Mouse (Mus musculus) ovary, postnatal 36 days (tissue): ENCODE data around the gene Nfatc3.
A peak's percentile ranks its signal among the peaks of the same experiment; 100 is the strongest.
"Not testable (repeated sequence)": the region's sequence is repeated elsewhere in the genome, so short reads cannot be mapped to it uniquely, and the experiment has no call there.

Experiments
- DNase-seq: peaks from one replicate; pipeline ENCODE4 v3.0.0; 2022; ENCODE audit warnings: low spot score, mixed read lengths

Gene Nfatc3

GRCm38 (mm10) chr8:106058731-106059612 lies at the start of gene Nfatc3:
Nfatc3 (plus strand) TSS chr8:106058840.
- DNase-seq: peak; percentile 96

- DNase-seq: peak; percentile 90
Measured at GRCm38 (mm10) chr8:106010748-106011642, 47.6 kb upstream of the Nfatc3 start.

- DNase-seq: no peak
Measured at GRCm38 (mm10) chr8:106011643-106011986, 47.0 kb upstream of the Nfatc3 start, which contains the start of gene Ddx28. Ddx28 (minus strand) TSS chr8:106011882.

GRCm38 (mm10) chr8:106012203-106012602 lies 46.4 kb upstream of the Nfatc3 start:
- DNase-seq: not testable (repeated sequence)

GRCm38 (mm10) chr8:106016284-106016683 lies 42.4 kb upstream of the Nfatc3 start:
- DNase-seq: no peak

- no peak for DNase-seq
Measured at GRCm38 (mm10) chr8:106017130-106017529, 41.5 kb upstream of the Nfatc3 start.

- DNase-seq: no peak
Measured at GRCm38 (mm10) chr8:106018039-106018438, 40.6 kb upstream of the Nfatc3 start.

GRCm38 (mm10) chr8:106022483-106022882 lies 36.2 kb upstream of the Nfatc3 start:
- peak; percentile 50 for DNase-seq

GRCm38 (mm10) chr8:106038721-106039120 lies 19.9 kb upstream of the Nfatc3 start:
- no peak for DNase-seq

- no peak for DNase-seq
Measured at GRCm38 (mm10) chr8:106039605-106040004, 19.0 kb upstream of the Nfatc3 start.

- DNase-seq: no peak
Measured at GRCm38 (mm10) chr8:106040218-106040617, 18.4 kb upstream of the Nfatc3 start.

GRCm38 (mm10) chr8:106043055-106043454 lies 15.6 kb upstream of the Nfatc3 start:
- no peak for DNase-seq

- no peak for DNase-seq
Measured at GRCm38 (mm10) chr8:106044151-106044550, 14.5 kb upstream of the Nfatc3 start.

- no peak for DNase-seq
Measured at GRCm38 (mm10) chr8:106046872-106047559, 11.6 kb upstream of the Nfatc3 start.

- no peak for DNase-seq
Measured at GRCm38 (mm10) chr8:106047854-106048630, 10.6 kb upstream of the Nfatc3 start.

- no peak for DNase-seq
Measured at GRCm38 (mm10) chr8:106049840-106050239, 8.8 kb upstream of the Nfatc3 start.

GRCm38 (mm10) chr8:106051068-106051467 lies 7.6 kb upstream of the Nfatc3 start:
- DNase-seq: no peak

- DNase-seq: no peak
Measured at GRCm38 (mm10) chr8:106052510-106053089, 6.0 kb upstream of the Nfatc3 start.

GRCm38 (mm10) chr8:106054190-106054811 lies 4.3 kb upstream of the Nfatc3 start:
- DNase-seq: peak; percentile 24

- peak; percentile 36 for DNase-seq
Measured at GRCm38 (mm10) chr8:106055038-106055437, 3.6 kb upstream of the Nfatc3 start.
